Mouse (Mus musculus): ENCODE results near the gene Srpk2. TPM values are rescaled to one million over a fixed set of nuclear protein-coding genes. Genes with fewer than 3 reads are reported as not detected.
"Not testable (repeated sequence)": the region's sequence is repeated elsewhere in the genome, so short reads cannot be mapped to it uniquely, and the experiment has no call there.

Srpk2 gene
- total RNA-seq, 2 experiments from 2014 or later: 23.8 to 27.4 TPM

GRCm38 (mm10) chr5:23507210-23507609 is 177.2 kb downstream of the Srpk2 start:
- DNase-seq (ENCODE audit: low spot score): no peak

GRCm38 (mm10) chr5:23505578-23505977 is 178.8 kb downstream of the Srpk2 start:
- DNase-seq (ENCODE audit: low spot score): no peak

GRCm38 (mm10) chr5:23502317-23502937 is 182.0 kb downstream of the Srpk2 start:
- DNase-seq (ENCODE audit: low spot score): no peak

- no peak for DNase-seq (ENCODE audit: low spot score)
These were observed 182.7 kb downstream of the Srpk2 start for GRCm38 (mm10) chr5:23501582-23502316.

GRCm38 (mm10) chr5:23500715-23501114 is 183.7 kb downstream of the Srpk2 start:
- no peak for DNase-seq (ENCODE audit: low spot score)

- no peak for DNase-seq (ENCODE audit: low spot score)
These were observed 185.2 kb downstream of the Srpk2 start for GRCm38 (mm10) chr5:23499257-23499656.

- no peak for DNase-seq (ENCODE audit: low spot score)
These were observed 186.5 kb downstream of the Srpk2 start for GRCm38 (mm10) chr5:23497920-23498319.

GRCm38 (mm10) chr5:23496933-23497332 is 187.5 kb downstream of the Srpk2 start:
- DNase-seq (ENCODE audit: low spot score): no peak

GRCm38 (mm10) chr5:23496396-23496795 is 188.0 kb downstream of the Srpk2 start:
- no peak for DNase-seq (ENCODE audit: low spot score)

GRCm38 (mm10) chr5:23490797-23491196 is 193.6 kb downstream of the Srpk2 start:
- DNase-seq (ENCODE audit: low spot score): no peak

- DNase-seq (ENCODE audit: low spot score): no peak
These were observed 195.2 kb downstream of the Srpk2 start for GRCm38 (mm10) chr5:23489231-23489630.

- no peak for DNase-seq (ENCODE audit: low spot score)
These were observed 200.6 kb downstream of the Srpk2 start for GRCm38 (mm10) chr5:23483811-23484210.

- DNase-seq (ENCODE audit: low spot score): no peak
These were observed 211.1 kb downstream of the Srpk2 start for GRCm38 (mm10) chr5:23473098-23473873.

GRCm38 (mm10) chr5:23466546-23466945 is 217.9 kb downstream of the Srpk2 start:
- no peak for DNase-seq (ENCODE audit: low spot score)

GRCm38 (mm10) chr5:23464743-23465142 is 219.7 kb downstream of the Srpk2 start:
- no peak for DNase-seq (ENCODE audit: low spot score)

GRCm38 (mm10) chr5:23464247-23464646 is 220.2 kb downstream of the Srpk2 start:
- DNase-seq (ENCODE audit: low spot score): no peak

GRCm38 (mm10) chr5:23461688-23462087 is 222.7 kb downstream of the Srpk2 start:
- peak; percentile 38 for DNase-seq (ENCODE audit: low spot score)

- not testable (repeated sequence) for DNase-seq (ENCODE audit: low spot score)
These were observed 230.9 kb downstream of the Srpk2 start for GRCm38 (mm10) chr5:23453561-23453960.
